Mouse (Mus musculus) myocyte (in vitro differentiated cells): ENCODE data around the gene Vill. TPM values are rescaled to one million over a fixed set of nuclear protein-coding genes. Genes with fewer than 3 reads are reported as not detected.

Experiments
- H3K27me3 ChIP-seq: one replicate; pipeline ENCODE4 v1.6.1; 2011; ENCODE audit not compliant: control insufficient read depth, insufficient read depth, insufficient read length
- H3K36me3 ChIP-seq: one replicate; pipeline ENCODE4 v1.6.1; 2011; ENCODE audit not compliant: control insufficient read depth, insufficient read depth
- H3K4me2 ChIP-seq: one replicate; pipeline ENCODE4 v1.6.1; 2011; ENCODE audit warnings: low read depth, control low read depth
- H3K4me3 ChIP-seq: one replicate; pipeline ENCODE4 v1.5.1; 2011; ENCODE audit warnings: mild to moderate bottlenecking, control low read depth, moderate library complexity
- H3K79me2 ChIP-seq: one replicate; pipeline ENCODE4 v1.6.1; 2011; ENCODE audit not compliant: control insufficient read depth, insufficient read depth
- H3ac ChIP-seq: one replicate; pipeline ENCODE4 v1.6.1; 2011; ENCODE audit not compliant: control insufficient read depth, insufficient read length
- CEBPB ChIP-seq: IDR thresholded peaks from 2 replicates; pipeline ENCODE4 v1.6.1; 2011; ENCODE audit warnings: mild to moderate bottlenecking, moderate library complexity; ENCODE audit not compliant: poor library complexity, insufficient read depth, severe bottlenecking
- E2F4 ChIP-seq: IDR thresholded peaks from one replicate; pipeline ENCODE4 v1.6.1; 2011; ENCODE audit warnings: mild to moderate bottlenecking, control low read depth, moderate library complexity; ENCODE audit not compliant: insufficient read depth
- MAX ChIP-seq: IDR thresholded peaks from one replicate; pipeline ENCODE4 v1.6.1; 2011; ENCODE audit warnings: low read depth, mild to moderate bottlenecking, control low read depth
- MYOD1 ChIP-seq, 3 experiments: IDR thresholded peaks; one replicate each; pipeline ENCODE4 v1.6.1; 2011; ENCODE audit warnings: control low read depth in 2 of 3, low read depth in 2 of 3, mild to moderate bottlenecking in 2 of 3, moderate library complexity in 1 of 3; ENCODE audit not compliant: insufficient read length in 2 of 3, control insufficient read depth in 1 of 3
- MYOG ChIP-seq, 3 experiments: IDR thresholded peaks; one replicate each; pipeline ENCODE4 v1.6.1; 2011; ENCODE audit warnings: control low read depth in 2 of 3, low read depth in 2 of 3, mild to moderate bottlenecking in 2 of 3; ENCODE audit not compliant: insufficient read length in 2 of 3, control insufficient read depth in 1 of 3, insufficient read depth in 1 of 3
- POLR2A ChIP-seq: IDR thresholded peaks from one replicate; pipeline ENCODE4 v1.6.1; 2011; ENCODE audit warnings: low read depth, mild to moderate bottlenecking, control low read depth, moderate library complexity; ENCODE audit not compliant: insufficient read length
- POLR2AphosphoS2 ChIP-seq: IDR thresholded peaks from one replicate; pipeline ENCODE4 v1.6.1; 2011; ENCODE audit warnings: low read depth, control low read depth; ENCODE audit not compliant: insufficient read length
- REST ChIP-seq: IDR thresholded peaks from one replicate; pipeline ENCODE4 v1.6.1; 2011; ENCODE audit warnings: mild to moderate bottlenecking, control low read depth, moderate library complexity; ENCODE audit not compliant: insufficient read depth, insufficient read length
- SRF ChIP-seq: IDR thresholded peaks from one replicate; pipeline ENCODE4 v1.6.1; 2011; ENCODE audit warnings: low read depth; ENCODE audit not compliant: control insufficient read depth, insufficient read length
- TCF12 ChIP-seq: IDR thresholded peaks from one replicate; pipeline ENCODE4 v1.6.1; 2011; ENCODE audit warnings: mild to moderate bottlenecking, control low read depth; ENCODE audit not compliant: poor library complexity, insufficient read depth, severe bottlenecking
- TCF3 ChIP-seq: IDR thresholded peaks from one replicate; pipeline ENCODE4 v1.6.1; 2011; ENCODE audit warnings: low read depth, control low read depth; ENCODE audit not compliant: insufficient read length
- USF1 ChIP-seq: IDR thresholded peaks from one replicate; pipeline ENCODE4 v1.6.1; 2011; ENCODE audit warnings: low read depth, mild to moderate bottlenecking, control low read depth, moderate library complexity
- polyA plus RNA-seq: library from polyadenylated mRNA; unstranded; fragments of >200 nt; fragmentation: generic; extraction: Trizol; gene quantifications from one replicate; pipeline ENCODE4 v1.2.1, GENCODE M21; 2012; ENCODE audit warnings: missing spikeins

The Vill gene
- polyA plus RNA-seq, 1 experiment: 1.4 TPM

GRCm38 (mm10) chr9:119060701-119061100 is 8.1 kb downstream of the Vill start:
- peaks cover 2% of the 10 kb centered on the region for H3K27me3 ChIP-seq
- H3K79me2 ChIP-seq: no peaks in the 10 kb centered on the region
- no peak overlapping the region for H3K4me3 ChIP-seq
- H3K4me2 ChIP-seq: no peak overlapping the region
- no peak overlapping the region for H3ac ChIP-seq
- no peaks in the 10 kb centered on the region for H3K36me3 ChIP-seq
- no peak for TF ChIP-seq E2F4

- no peak overlapping the region for H3K4me2 ChIP-seq
- H3K36me3 ChIP-seq: no peaks in the 10 kb centered on the region
- H3K4me3 ChIP-seq: no peak overlapping the region
- H3K79me2 ChIP-seq: no peaks in the 10 kb centered on the region
- no peak overlapping the region for H3ac ChIP-seq
- peaks cover 15% of the 10 kb centered on the region for H3K27me3 ChIP-seq
- TF ChIP-seq CEBPB (no peak), MAX (no peak), POLR2A (no peak), MYOD1 (IDR thresholded peaks at IDR 0.05; ENCODE audit: control insufficient read depth in 1 of 3, insufficient read length in 2 of 3, low read depth in 2 of 3) (no peak), TCF12 (no peak), POLR2AphosphoS2 (no peak), USF1 (no peak), REST (no peak), MYOG (IDR thresholded peaks at IDR 0.05; ENCODE audit: control insufficient read depth in 1 of 3, insufficient read depth in 1 of 3, insufficient read length in 2 of 3, low read depth in 2 of 3) (no peak), E2F4 (no peak), SRF (no peak), TCF3 (no peak)
These were observed 10.6 kb downstream of the Vill start for GRCm38 (mm10) chr9:119063036-119063644.

DNA sequence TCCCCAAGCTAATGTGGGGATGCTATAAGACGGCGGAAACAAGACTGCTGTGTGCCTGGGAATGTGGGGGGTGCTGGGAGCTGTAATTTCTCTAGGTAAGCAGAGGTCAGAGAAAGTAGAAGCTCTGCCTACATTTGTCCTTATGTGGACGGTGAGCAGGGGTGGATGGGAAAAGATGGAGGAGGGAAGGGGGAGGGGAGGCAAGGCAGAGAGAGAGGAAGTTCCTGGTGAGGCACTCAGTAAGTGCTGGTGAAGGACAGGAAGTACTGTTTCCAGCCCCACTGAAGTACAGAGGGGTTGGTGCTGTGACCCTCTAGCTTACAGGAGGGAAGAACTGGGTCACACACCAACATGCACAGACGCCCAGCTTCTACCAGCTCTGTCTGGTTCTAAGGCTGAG is 11.7 kb downstream of the Vill start:
- no peaks in the 10 kb centered on the region for H3K36me3 ChIP-seq
- no peak overlapping the region for H3K4me3 ChIP-seq
- peaks cover 15% of the 10 kb centered on the region for H3K27me3 ChIP-seq
- H3ac ChIP-seq: no peak overlapping the region
- no peak for TF ChIP-seq SRF
- no peak for TF ChIP-seq MAX
- TF ChIP-seq E2F4: no peak
- TF ChIP-seq MYOD1 (IDR thresholded peaks at IDR 0.05; ENCODE audit: control insufficient read depth in 1 of 3, insufficient read length in 2 of 3, low read depth in 2 of 3): no peak
- TF ChIP-seq TCF12: no peak
- H3K79me2 ChIP-seq: no peaks in the 10 kb centered on the region
- H3K4me2 ChIP-seq: no peak overlapping the region

DNA sequence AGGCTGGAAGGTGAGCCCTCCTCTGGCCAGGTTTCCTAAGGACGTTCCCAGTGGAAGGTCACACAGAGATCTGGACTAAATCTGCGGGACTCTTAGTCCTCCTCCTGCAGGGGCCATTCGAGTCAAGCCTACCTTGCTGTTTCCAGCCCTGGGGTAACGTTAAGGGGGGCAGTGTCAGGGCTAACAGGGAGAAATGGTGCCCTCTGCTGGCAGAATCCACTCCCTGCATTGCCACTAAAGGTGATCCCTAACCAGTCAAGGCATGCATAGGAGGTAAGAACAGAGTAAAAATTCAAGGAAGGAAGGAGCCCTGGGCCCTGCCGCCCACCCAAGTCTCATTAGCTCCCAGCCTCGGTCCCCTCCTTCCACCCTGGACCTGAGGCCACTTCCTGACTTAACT is 15.0 kb downstream of the Vill start:
- H3K4me2 ChIP-seq: no peak overlapping the region
- H3ac ChIP-seq: no peak overlapping the region
- no peaks in the 10 kb centered on the region for H3K36me3 ChIP-seq
- H3K27me3 ChIP-seq: peaks cover 15% of the 10 kb centered on the region
- no peaks in the 10 kb centered on the region for H3K79me2 ChIP-seq
- no peak overlapping the region for H3K4me3 ChIP-seq
- TF ChIP-seq TCF12 (no peak), REST (no peak), USF1 (no peak), TCF3 (no peak), MYOD1 (IDR thresholded peaks at IDR 0.05; ENCODE audit: control insufficient read depth in 1 of 3, insufficient read length in 2 of 3, low read depth in 2 of 3) (no peak), POLR2A (no peak), SRF (no peak), E2F4 (no peak), CEBPB (no peak), MYOG (IDR thresholded peaks at IDR 0.05; ENCODE audit: control insufficient read depth in 1 of 3, insufficient read depth in 1 of 3, insufficient read length in 2 of 3, low read depth in 2 of 3) (no peak), MAX (no peak), POLR2AphosphoS2 (no peak)

DNA sequence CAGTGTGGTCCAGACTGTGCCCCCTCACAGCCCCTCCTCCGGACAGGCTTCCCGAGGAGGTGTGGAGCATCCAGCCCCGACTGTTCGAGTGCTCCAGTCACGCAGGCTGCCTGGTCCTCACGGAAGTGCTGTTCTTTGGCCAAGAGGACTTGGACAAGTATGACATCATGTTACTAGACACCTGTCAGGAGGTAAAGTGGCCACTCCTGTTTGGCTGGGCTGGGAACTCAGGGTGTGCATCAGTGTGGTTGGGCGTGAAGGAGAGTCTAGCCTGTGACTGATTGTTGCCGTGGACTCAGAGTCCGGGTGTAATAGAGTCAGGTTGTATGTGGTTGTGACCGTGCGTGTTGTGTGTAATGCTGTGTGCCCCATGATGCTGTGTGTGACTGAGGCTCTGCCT is 15.7 kb downstream of the Vill start:
- Histone ChIP-seq H3K4me3 (no peak overlapping the region), H3K79me2 (no peaks in the 10 kb centered on the region), H3K36me3 (no peaks in the 10 kb centered on the region), H3K4me2 (no peak overlapping the region), H3K27me3 (peaks cover 15% of the 10 kb centered on the region), H3ac (no peak overlapping the region)
- TF ChIP-seq E2F4: no peak
- no peak for TF ChIP-seq MYOD1 (IDR thresholded peaks at IDR 0.05; ENCODE audit: control insufficient read depth in 1 of 3, insufficient read length in 2 of 3, low read depth in 2 of 3)
- TF ChIP-seq TCF3: no peak
- no peak for TF ChIP-seq CEBPB
- no peak for TF ChIP-seq POLR2AphosphoS2
